Mouse (Mus musculus) CH12.LX (cell line): ENCODE results near the gene Gna15.
A peak's percentile ranks its signal among the peaks of the same experiment; 100 is the strongest.

ENCODE experiments used
- CHD1 ChIP-seq: IDR thresholded peaks from 2 replicates; pipeline ENCODE4 v1.6.1; 2012; ENCODE audit warnings: low read depth, low read length, improper control_type of control experiment, inconsistent platforms
- CTCF ChIP-seq, 2 experiments: IDR thresholded peaks in 1 of 2; conservative IDR thresholded peaks in 1 of 2; 2 replicates each; pipeline ENCODE4 v1.5.1; 2011 to 2012; ENCODE audit warnings: low read depth in 2 of 2, low read length in 2 of 2, improper control_type of control experiment in 1 of 2, inconsistent platforms in 1 of 2, mild to moderate bottlenecking in 1 of 2, moderate library complexity in 1 of 2
- E2F4 ChIP-seq: IDR thresholded peaks from 2 replicates; pipeline ENCODE4 v1.6.1; 2011; ENCODE audit warnings: low read depth, low read length, improper control_type of control experiment; ENCODE audit not compliant: insufficient replicate concordance
- EP300 ChIP-seq: IDR thresholded peaks from 2 replicates; pipeline ENCODE4 v1.6.1; 2011; ENCODE audit warnings: low read length, improper control_type of control experiment
- HCFC1 ChIP-seq: IDR thresholded peaks from 2 replicates; pipeline ENCODE4 v1.6.1; 2012; ENCODE audit warnings: low read depth, mild to moderate bottlenecking, inconsistent platforms, low read length, improper control_type of control experiment
- IRF4 ChIP-seq: IDR thresholded peaks from 2 replicates; pipeline ENCODE4 v1.6.1; 2014; ENCODE audit warnings: low read depth, mild to moderate bottlenecking, inconsistent platforms, low read length, improper control_type of control experiment
- POLR2AphosphoS2 ChIP-seq: IDR thresholded peaks from 2 replicates; pipeline ENCODE4 v1.6.1; 2011; ENCODE audit warnings: low read depth, low read length, improper control_type of control experiment
- SMC3 ChIP-seq: IDR thresholded peaks from 2 replicates; pipeline ENCODE4 v1.6.1; 2011; ENCODE audit warnings: low read depth, low read length, improper control_type of control experiment
- ZC3H11A ChIP-seq: IDR thresholded peaks from 2 replicates; pipeline ENCODE4 v1.6.1; 2012; ENCODE audit warnings: low read depth, mild to moderate bottlenecking, inconsistent platforms, low read length, improper control_type of control experiment
- ZNF384 ChIP-seq: IDR thresholded peaks from 2 replicates; pipeline ENCODE4 v1.6.1; 2012; ENCODE audit warnings: low read depth, low read length, improper control_type of control experiment, inconsistent platforms

DNA sequence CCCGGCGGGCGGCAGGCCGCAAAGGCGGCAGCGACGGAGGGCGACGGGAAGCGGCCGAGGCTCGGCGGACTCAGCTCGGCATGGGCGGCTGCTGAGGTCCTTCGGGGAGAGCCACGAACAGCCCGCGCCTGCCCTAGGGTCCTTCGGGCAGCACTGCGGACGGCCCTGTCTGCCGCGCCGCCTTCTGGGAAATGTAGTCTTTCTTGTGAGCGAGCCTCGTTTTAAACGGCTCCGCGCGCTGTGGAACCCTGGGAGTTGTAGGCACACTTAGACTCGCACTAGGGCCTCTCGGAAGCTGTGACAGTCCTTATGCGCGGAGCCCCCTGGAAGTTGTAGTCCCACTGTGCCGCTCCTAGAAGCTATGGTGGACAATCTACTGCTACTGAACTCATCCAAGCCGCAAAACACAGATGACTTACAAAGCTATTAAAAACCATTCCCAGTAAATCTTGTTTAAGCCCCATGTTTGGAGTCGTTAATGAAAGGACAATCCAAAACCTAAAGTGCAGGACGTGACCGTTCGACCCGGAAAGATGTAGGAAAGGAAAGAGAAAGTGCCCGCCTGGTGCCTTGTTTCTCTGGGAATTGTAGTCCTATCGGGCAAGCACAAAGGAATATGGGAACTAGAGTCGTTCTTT is 27.6 kb downstream of the Gna15 start, which contains the start of gene Ncln:
- TF ChIP-seq CHD1: no peak
- peak; percentile 72; the same call in 1 of the 2 replicates for TF ChIP-seq POLR2AphosphoS2
- peak; percentile 97 for TF ChIP-seq HCFC1
- peak in 1 of 2 experiments; percentile 6; a peak in 1 of 4 replicates for TF ChIP-seq CTCF (conservative IDR thresholded peaks at IDR 0.05 in 1 of 2, IDR thresholded peaks at IDR 0.05 in 1 of 2; ENCODE audit: low read depth in 2 of 2, low read length in 2 of 2)
- TF ChIP-seq SMC3: no peak
- no peak for TF ChIP-seq EP300
- no peak for TF ChIP-seq ZC3H11A
- peak; percentile 15; the same call in 1 of the 2 replicates for TF ChIP-seq IRF4
- 0 out of 2 replicates have a peak, but pooled peaks have one; percentile 66 for TF ChIP-seq E2F4
- no peak for TF ChIP-seq ZNF384
